Mouse (Mus musculus) CH12.LX (cell line): ENCODE data around the gene Rhoa. TPM values are rescaled to one million over a fixed set of nuclear protein-coding genes. Genes with fewer than 3 reads are reported as not detected.

Source experiments
- DNase-seq: peaks from one replicate; pipeline ENCODE4 v3.0.0-alpha.2; 2013; ENCODE audit errors: extremely low read depth
- H3K27ac ChIP-seq: 2 replicates; pipeline ENCODE4 v1.5.1; 2012; ENCODE audit warnings: low read depth, mild to moderate bottlenecking, control low read depth, moderate library complexity; ENCODE audit not compliant: insufficient read depth
- H3K27me3 ChIP-seq: replicated peaks from 2 replicates; pipeline ENCODE3; 2012; ENCODE audit warnings: inconsistent platforms
- H3K36me3 ChIP-seq, 2 experiments: replicated peaks in 1 of 2; 2 replicates each; pipeline versions ENCODE3 to v1.6.1; 2012; ENCODE audit warnings: inconsistent platforms in 1 of 2, low read length in 1 of 2, mild to moderate bottlenecking in 1 of 2, mixed read lengths in 1 of 2, moderate library complexity in 1 of 2; ENCODE audit not compliant: control insufficient read depth in 1 of 2, insufficient read depth in 1 of 2
- H3K4me1 ChIP-seq, 2 experiments: 2 replicates each; pipeline ENCODE4 v1.6.1; 2012; ENCODE audit warnings: inconsistent platforms in 1 of 2, moderate library complexity in 1 of 2; ENCODE audit not compliant: insufficient read depth in 2 of 2, control insufficient read depth in 1 of 2
- H3K4me2 ChIP-seq: 2 replicates; pipeline ENCODE4 v1.6.1; 2012; ENCODE audit warnings: low read depth, mild to moderate bottlenecking, control low read depth; ENCODE audit not compliant: poor library complexity, insufficient read depth, severe bottlenecking
- H3K4me3 ChIP-seq, 3 experiments: fragments of 150-350 bp in 1 of 3; sonication (generic) in 1 of 3; replicated peaks in 1 of 3; 2 replicates each; pipeline versions ENCODE3 to v1.5.1; 2011 to 2012; ENCODE audit warnings: low read depth in 2 of 3, low read length in 2 of 3, mild to moderate bottlenecking in 2 of 3, moderate library complexity in 2 of 3, control low read depth in 1 of 3, improper control_type of control experiment in 1 of 3, inconsistent platforms in 1 of 3, mixed read lengths in 1 of 3; ENCODE audit not compliant: poor library complexity in 1 of 3
- H3K79me2 ChIP-seq: replicated peaks from 2 replicates; pipeline ENCODE4 v1.6.1; 2012; ENCODE audit warnings: mild to moderate bottlenecking, moderate library complexity; ENCODE audit not compliant: control insufficient read depth, poor library complexity, insufficient read depth, severe bottlenecking; ENCODE audit errors: extremely low read depth
- H3K9ac ChIP-seq: 2 replicates; pipeline ENCODE4 v1.6.1; 2012; ENCODE audit warnings: low read depth, mild to moderate bottlenecking, control low read depth, moderate library complexity; ENCODE audit not compliant: insufficient read depth
- H3K9me3 ChIP-seq: replicated peaks from 2 replicates; pipeline ENCODE3; 2012; ENCODE audit warnings: low read length, inconsistent platforms, mixed read lengths
- BHLHE40 ChIP-seq: IDR thresholded peaks from 2 replicates; pipeline ENCODE4 v1.6.1; 2011; ENCODE audit warnings: mild to moderate bottlenecking, low read depth, low read length, improper control_type of control experiment
- HCFC1 ChIP-seq: IDR thresholded peaks from 2 replicates; pipeline ENCODE4 v1.6.1; 2012; ENCODE audit warnings: low read depth, mild to moderate bottlenecking, inconsistent platforms, low read length, improper control_type of control experiment
- JUND ChIP-seq: conservative IDR thresholded peaks from 2 replicates; pipeline ENCODE4 v1.6.1; 2011; ENCODE audit warnings: low read depth, low read length, improper control_type of control experiment
- KAT2A ChIP-seq: IDR thresholded peaks from 2 replicates; pipeline ENCODE4 v1.6.1; 2012; ENCODE audit warnings: low read length, improper control_type of control experiment, inconsistent platforms; ENCODE audit not compliant: insufficient replicate concordance
- MAFK ChIP-seq: IDR thresholded peaks from 2 replicates; pipeline ENCODE4 v1.6.1; 2011; ENCODE audit warnings: low read length, improper control_type of control experiment; ENCODE audit not compliant: insufficient replicate concordance
- MAX ChIP-seq: IDR thresholded peaks from 2 replicates; pipeline ENCODE4 v1.6.1; 2011; ENCODE audit warnings: low read length, improper control_type of control experiment
- MAZ ChIP-seq: IDR thresholded peaks from 2 replicates; pipeline ENCODE4 v1.6.1; 2012; ENCODE audit warnings: low read depth, mild to moderate bottlenecking, inconsistent platforms, low read length, improper control_type of control experiment, moderate library complexity
- MEF2A ChIP-seq: IDR thresholded peaks from 2 replicates; pipeline ENCODE4 v1.6.1; 2014; ENCODE audit warnings: low read depth, mild to moderate bottlenecking, inconsistent platforms, low read length, improper control_type of control experiment, borderline replicate concordance
- MXI1 ChIP-seq: IDR thresholded peaks from 2 replicates; pipeline ENCODE4 v1.6.1; 2011; ENCODE audit warnings: mild to moderate bottlenecking, low read depth, low read length, improper control_type of control experiment
- MYC ChIP-seq: IDR thresholded peaks from 2 replicates; pipeline ENCODE4 v1.6.1; 2011; ENCODE audit warnings: low read depth, mild to moderate bottlenecking, improper control_type of control experiment, low read length
- NRF1 ChIP-seq: IDR thresholded peaks from 2 replicates; pipeline ENCODE4 v1.6.1; 2014; ENCODE audit warnings: low read depth, mild to moderate bottlenecking, inconsistent platforms, low read length, improper control_type of control experiment, moderate library complexity
- POLR2A ChIP-seq: IDR thresholded peaks from 2 replicates; pipeline ENCODE4 v1.6.1; 2011; ENCODE audit warnings: low read depth, mild to moderate bottlenecking, improper control_type of control experiment, low read length
- RCOR1 ChIP-seq: conservative IDR thresholded peaks from 2 replicates; pipeline ENCODE4 v1.6.1; 2012; ENCODE audit warnings: low read depth, mild to moderate bottlenecking, inconsistent platforms, low read length, improper control_type of control experiment
- SIN3A ChIP-seq: IDR thresholded peaks from 2 replicates; pipeline ENCODE4 v1.6.1; 2012; ENCODE audit warnings: low read length, improper control_type of control experiment, inconsistent platforms
- TCF12 ChIP-seq: IDR thresholded peaks from 2 replicates; pipeline ENCODE4 v1.6.1; 2014; ENCODE audit warnings: low read depth, mild to moderate bottlenecking, inconsistent platforms, low read length, improper control_type of control experiment
- ZKSCAN1 ChIP-seq: IDR thresholded peaks from 2 replicates; pipeline ENCODE4 v1.6.1; 2012; ENCODE audit warnings: low read depth, inconsistent platforms, low read length, improper control_type of control experiment, borderline replicate concordance
- ZMIZ1 ChIP-seq: IDR thresholded peaks from 2 replicates; pipeline ENCODE4 v1.6.1; 2012; ENCODE audit warnings: low read depth, mild to moderate bottlenecking, inconsistent platforms, low read length, improper control_type of control experiment
- dilution Hi-C: fragments of 300-500 bp; cut with MboI; formaldehyde crosslinking; loops from 2 replicates; pipeline ENCODE4 v1.14.3; 2020; ENCODE audit warnings: low sequenced_read_pairs; ENCODE audit not compliant: extremely low pct_unique_long_range_greater_than_20kb, extremely low pct_ligation_motif_present
- in situ Hi-C: fragments of 300-500 bp; cut with MboI; formaldehyde crosslinking; loops from 3 replicates; pipeline ENCODE4 v1.14.3; 2019; ENCODE audit warnings: low sequenced_read_pairs, low pct_ligation_motif_present, low pct_unique_long_range_greater_than_20kb, mixed read lengths
- polyA plus RNA-seq: library from polyadenylated mRNA; unstranded; fragments of >175 nt; gene quantifications from 2 replicates; pipeline ENCODE4 v1.2.1, GENCODE M21; 2012; ENCODE audit warnings: low read depth; ENCODE audit not compliant: insufficient read length
- total RNA-seq, 2 experiments: library from RNA; depleted of rRNA; stranded (reverse); fragments of 300-350 nt in 1 of 2; fragments of >200 nt in 1 of 2; gene quantifications; 2 replicates each; pipeline ENCODE4 v1.2.3; 2012 to 2014

Rhoa gene
- total and polyA plus RNA-seq, 3 experiments, result 84.0 to 308 (median 243) TPM

- no peak overlapping the region for H3K27ac ChIP-seq
- H3K4me1 ChIP-seq, result no peaks in the 10 kb centered on the region
- H3K9me3 ChIP-seq, result no peaks in the 10 kb centered on the region
- no peak for DNase-seq
- H3K36me3 ChIP-seq, result peaks cover 37 to 72% of the 10 kb centered on the region in 2 experiments
- no peak overlapping the region for H3K4me3 ChIP-seq
- no peak overlapping the region for H3K4me2 ChIP-seq
- H3K79me2 ChIP-seq, result peaks cover 86% of the 10 kb centered on the region
- dilution Hi-C loops (no loop called here), in situ Hi-C loops (no loop called here)
- TF ChIP-seq MAFK (no peak), MEF2A (no peak), POLR2A (no peak), SIN3A (no peak), MAX (no peak), MYC (no peak), BHLHE40 (no peak), NRF1 (no peak), RCOR1 (no peak), TCF12 (no peak)
- TF ChIP-seq, all 38 proteins: peak for 0
- Histone ChIP-seq H3K9ac (no peak overlapping the region), H3K27me3 (no peaks in the 10 kb centered on the region)
Observed at GRCm38 (mm10) chr9:108324784-108325183, 18.9 kb downstream of the Rhoa start.

- H3K4me3 ChIP-seq, result no peak overlapping the region
- in situ Hi-C loops, result no loop called here
- peaks cover 76% of the 10 kb centered on the region for H3K79me2 ChIP-seq
- H3K4me1 ChIP-seq, result no peaks in the 10 kb centered on the region
- H3K9ac ChIP-seq, result no peak overlapping the region
- no peak overlapping the region for H3K27ac ChIP-seq
- no peak for DNase-seq
- no peaks in the 10 kb centered on the region for H3K9me3 ChIP-seq
- H3K27me3 ChIP-seq, result no peaks in the 10 kb centered on the region
- dilution Hi-C loops, result no loop called here
- TF ChIP-seq MAX, result no peak
- TF ChIP-seq SIN3A, result no peak
- no peak for TF ChIP-seq KAT2A
- TF ChIP-seq HCFC1, result no peak
- no peak for TF ChIP-seq POLR2A
- TF ChIP-seq MAFK, result no peak
- no peak for TF ChIP-seq MXI1
- no peak for TF ChIP-seq MAZ
- no peak for TF ChIP-seq ZMIZ1
- no peak for TF ChIP-seq JUND
- no peak for TF ChIP-seq ZKSCAN1
- TF ChIP-seq, all 38 proteins: peak for 0
- Histone ChIP-seq H3K4me2 (no peak overlapping the region), H3K36me3 (peaks cover 42 to 75% of the 10 kb centered on the region in 2 experiments)
Observed at GRCm38 (mm10) chr9:108325811-108326210, 19.9 kb downstream of the Rhoa start.
